Mouse (Mus musculus) liver, adult 2 months (tissue): ENCODE measurements around the gene Gpr143. TPM values are rescaled to one million over a fixed set of nuclear protein-coding genes. Genes with fewer than 3 reads are reported as not detected.

Source experiments
- DNase-seq: peaks from one replicate; pipeline ENCODE4 v3.0.0-alpha.2; 2011; ENCODE audit warnings: low read depth, low spot score; ENCODE audit errors: extremely low read depth
- H3K27ac ChIP-seq: fragments of 200-500 bp; replicated peaks from 2 replicates; pipeline ENCODE4 v1.5.1; 2012; ENCODE audit warnings: low read depth, mild to moderate bottlenecking, control low read depth, inconsistent platforms, low read length; ENCODE audit not compliant: insufficient read depth
- H3K27me3 ChIP-seq: fragments of 200-500 bp; 2 replicates; pipeline ENCODE4 v1.6.1; 2012; ENCODE audit warnings: mild to moderate bottlenecking, moderate library complexity, low read length, inconsistent platforms; ENCODE audit not compliant: control insufficient read depth, insufficient read depth
- H3K36me3 ChIP-seq: fragments of 200-500 bp; 2 replicates; pipeline ENCODE4 v1.6.1; 2012; ENCODE audit warnings: low read length, inconsistent platforms; ENCODE audit not compliant: control insufficient read depth, insufficient read depth
- H3K4me1 ChIP-seq: fragments of 200-500 bp; 2 replicates; pipeline ENCODE4 v1.6.1; 2011; ENCODE audit warnings: low read length; ENCODE audit not compliant: control insufficient read depth, insufficient read depth
- H3K4me3 ChIP-seq: fragments of 200-500 bp; 2 replicates; pipeline ENCODE4 v1.5.1; 2011; ENCODE audit warnings: low read depth, mild to moderate bottlenecking, control low read depth, low read length, moderate library complexity; ENCODE audit not compliant: insufficient read depth
- H3K79me2 ChIP-seq: fragments of 200-500 bp; 2 replicates; pipeline ENCODE4 v1.6.1; 2012; ENCODE audit warnings: inconsistent platforms, mild to moderate bottlenecking, low read length, moderate library complexity; ENCODE audit not compliant: control insufficient read depth, insufficient read depth
- H3K9ac ChIP-seq: fragments of 200-500 bp; 2 replicates; pipeline ENCODE4 v1.6.1; 2012; ENCODE audit warnings: low read depth, mild to moderate bottlenecking, control low read depth, inconsistent platforms, low read length
- CTCF ChIP-seq: fragments of 200-500 bp; IDR thresholded peaks from 2 replicates; pipeline ENCODE4 v1.5.1; 2011; ENCODE audit warnings: low read depth, low read length, control low read depth
- POLR2A ChIP-seq: fragments of 200-500 bp; IDR thresholded peaks from 2 replicates; pipeline ENCODE4 v1.6.1; 2011; ENCODE audit warnings: low read length, control low read depth; ENCODE audit not compliant: insufficient read depth; ENCODE audit errors: extremely low read depth
- WGBS: fragments of 180-500 bp; shearing (Covaris S2); methylation state at CpG from one replicate; pipeline ENCODE4 v1.1.7; 2018; 5-methylcytosine and 5-hydroxymethylcytosine counted together
- polyA plus RNA-seq: library from polyadenylated mRNA; depleted of rRNA; stranded (reverse); fragments of >200 nt; gene quantifications from 2 replicates; pipeline ENCODE4 v1.2.3, GENCODE M21; 2012
- total RNA-seq: library from RNA; depleted of rRNA; stranded (reverse); fragments of >200 nt; gene quantifications from 2 replicates; pipeline ENCODE4 v1.2.3, GENCODE M21; 2014

Gene Gpr143
- total and polyA plus RNA-seq, 2 experiments = not detected

- peaks cover 9% of the 10 kb centered on the region; the same call in 1 of the 2 replicates for H3K4me1 ChIP-seq
- H3K27me3 ChIP-seq = no peaks in the 10 kb centered on the region
- H3K27ac ChIP-seq = peak within 1 kb of the TSS; percentile 87
- peaks cover 3% of the 10 kb centered on the region; the same call in 1 of the 2 replicates for H3K79me2 ChIP-seq
- under 1% methylated on average over 53 of the region's 55 CpGs for WGBS
- H3K4me3 ChIP-seq = peak within 1 kb of the TSS; percentile 65
- DNase-seq = no peak
- peak within 1 kb of the TSS; percentile 94 for H3K9ac ChIP-seq
- no peaks in the 10 kb centered on the region for H3K36me3 ChIP-seq
- TF ChIP-seq CTCF (no peak), POLR2A (no peak)
Measured at GRCm38 (mm10) chrX:152768891-152769599, 12.7 kb upstream of the Gpr143 start, which contains the start of gene Shroom2. TSS of gene Shroom2 (minus strand) at chrX:152769465.

- Histone ChIP-seq H3K27ac (peak overlapping the region; percentile 87), H3K4me1 (peaks cover 6% of the 10 kb centered on the region; the same call in 1 of the 2 replicates), H3K4me3 (peak overlapping the region; percentile 65), H3K27me3 (no peaks in the 10 kb centered on the region), H3K36me3 (no peaks in the 10 kb centered on the region), H3K79me2 (no peaks in the 10 kb centered on the region; the same call in 1 of the 2 replicates), H3K9ac (peak overlapping the region; percentile 94)
- DNase-seq = peak; percentile 77
- 0% methylated on average over 30 of the region's 48 CpGs for WGBS
- TF ChIP-seq POLR2A (0 out of 2 replicates have a peak, but pooled peaks have one; percentile 12), CTCF (no peak)
Measured at GRCm38 (mm10) chrX:152769600-152770157, 12.0 kb upstream of the Gpr143 start.

- H3K4me1 ChIP-seq = no peaks in the 10 kb centered on the region
- H3K36me3 ChIP-seq = no peaks in the 10 kb centered on the region
- no peak for DNase-seq
- no peak overlapping the region for H3K9ac ChIP-seq
- 80% methylated on average over 1 of the region's 1 CpGs for WGBS
- no peak overlapping the region; the same call in 1 of the 2 replicates for H3K27ac ChIP-seq
- no peaks in the 10 kb centered on the region for H3K27me3 ChIP-seq
- no peak overlapping the region for H3K4me3 ChIP-seq
- no peak for TF ChIP-seq CTCF
- no peak for TF ChIP-seq POLR2A
- H3K79me2 ChIP-seq = no peaks in the 10 kb centered on the region
Measured at GRCm38 (mm10) chrX:152788129-152788528, 6.4 kb downstream of the Gpr143 start.

GRCm38 (mm10) chrX:152788611-152789010, 6.9 kb downstream of the Gpr143 start:
- 75% methylated on average over 2 of the region's 2 CpGs for WGBS
- DNase-seq = no peak
- Histone ChIP-seq H3K79me2 (no peaks in the 10 kb centered on the region), H3K36me3 (no peaks in the 10 kb centered on the region), H3K4me3 (no peak overlapping the region), H3K9ac (no peak overlapping the region), H3K4me1 (no peaks in the 10 kb centered on the region), H3K27me3 (no peaks in the 10 kb centered on the region), H3K27ac (no peak overlapping the region; the same call in 1 of the 2 replicates)
- no peak for TF ChIP-seq POLR2A
- no peak for TF ChIP-seq CTCF

- Histone ChIP-seq H3K4me3 (no peak overlapping the region), H3K27me3 (no peaks in the 10 kb centered on the region), H3K27ac (no peak overlapping the region), H3K36me3 (no peaks in the 10 kb centered on the region), H3K4me1 (no peaks in the 10 kb centered on the region), H3K9ac (no peak overlapping the region), H3K79me2 (no peaks in the 10 kb centered on the region)
- no peak for TF ChIP-seq POLR2A
- TF ChIP-seq CTCF = no peak
- DNase-seq = no peak
Measured at GRCm38 (mm10) chrX:152805317-152805716, 23.6 kb downstream of the Gpr143 start.

- no peaks in the 10 kb centered on the region for H3K36me3 ChIP-seq
- H3K4me1 ChIP-seq = no peaks in the 10 kb centered on the region
- no peak overlapping the region for H3K4me3 ChIP-seq
- no peak for DNase-seq
- no peak overlapping the region for H3K27ac ChIP-seq
- WGBS = 62% methylated on average over 3 of the region's 3 CpGs
- no peak for TF ChIP-seq POLR2A
- no peak for TF ChIP-seq CTCF
- H3K27me3 ChIP-seq = no peaks in the 10 kb centered on the region
- no peaks in the 10 kb centered on the region for H3K79me2 ChIP-seq
- H3K9ac ChIP-seq = no peak overlapping the region
Measured at GRCm38 (mm10) chrX:152813339-152813738, 31.6 kb downstream of the Gpr143 start.
